Mouse (Mus musculus) lung, postnatal 0 days (tissue): Measurements from ENCODE around the gene Ankrd60.

Experiments used
- CTCF ChIP-seq: IDR thresholded peaks from 2 replicates; pipeline ENCODE4 v1.5.1; 2016; ENCODE audit warnings: antibody characterized with exemption, mild to moderate bottlenecking
- EP300 ChIP-seq: IDR thresholded peaks from 2 replicates; pipeline ENCODE4 v1.6.1; 2016; ENCODE audit warnings: antibody characterized with exemption, mild to moderate bottlenecking, control low read depth

- TF ChIP-seq CTCF (peak; percentile 48), EP300 (no peak)
Observed at GRCm38 (mm10) chr2:173620645-173621044, 42.5 kb upstream of the Ankrd60 start.
